Mouse (Mus musculus): Measurements from ENCODE around the gene Hip1r. TPM values are rescaled to one million over a fixed set of nuclear protein-coding genes. Genes with fewer than 3 reads are reported as not detected.
A peak's percentile ranks its signal among the peaks of the same experiment; 100 is the strongest.

Hip1r gene
- polyA plus RNA-seq, 1 experiment = 40.9 TPM

- WGBS = 66% methylated on average over 6 of the region's 6 CpGs
- H3K27ac ChIP-seq (ENCODE audit: insufficient read depth, low read depth, low read length) = no peak overlapping the region
- TF ChIP-seq CTCF (IDR thresholded peaks at IDR 0.05; ENCODE audit: extremely low read depth, insufficient read length, insufficient replicate concordance, low read depth, low read length) (no peak), POLR2A (IDR thresholded peaks at IDR 0.05; ENCODE audit: low read depth, low read length) (no peak)
These were observed 975 bp upstream of the Hip1r start for GRCm38 (mm10) chr5:123972453-123972852.

GRCm38 (mm10) chr5:123974179-123974485 is 704 bp downstream of the Hip1r start:
- WGBS = 1% methylated on average over 14 of the region's 14 CpGs
- peak overlapping the region; percentile 92 for H3K4me3 ChIP-seq (ENCODE audit: low read depth, low read length)
- peak overlapping the region; percentile 81 for H3K27ac ChIP-seq (ENCODE audit: insufficient read depth, low read depth, low read length)
- H3K36me3 ChIP-seq (ENCODE audit: control insufficient read depth, insufficient read depth, low read length) = no peaks in the 10 kb centered on the region
- H3K4me1 ChIP-seq (ENCODE audit: control insufficient read depth, insufficient read depth, insufficient read length, low read length) = peaks cover 19% of the 10 kb centered on the region; the same call in 1 of the 2 replicates
- TF ChIP-seq POLR2A (IDR thresholded peaks at IDR 0.05; ENCODE audit: low read depth, low read length) = no peak
- no peaks in the 10 kb centered on the region for H3K27me3 ChIP-seq (ENCODE audit: control insufficient read depth, insufficient read depth, low read length)

More at GRCm38 (mm10) chr5:123972453-123972852, 975 bp upstream of the Hip1r start:
- Histone ChIP-seq H3K36me3 (ENCODE audit: control insufficient read depth, insufficient read depth, low read length) (no peaks in the 10 kb centered on the region), H3K27me3 (ENCODE audit: control insufficient read depth, insufficient read depth, low read length) (no peaks in the 10 kb centered on the region), H3K4me3 (ENCODE audit: low read depth, low read length) (no peak overlapping the region), H3K4me1 (ENCODE audit: control insufficient read depth, insufficient read depth, insufficient read length, low read length) (peaks cover 20% of the 10 kb centered on the region)

- peaks cover 15% of the 10 kb centered on the region; the same call in 1 of the 2 replicates for H3K4me1 ChIP-seq (ENCODE audit: control insufficient read depth, insufficient read depth, insufficient read length, low read length)
- H3K36me3 ChIP-seq (ENCODE audit: control insufficient read depth, insufficient read depth, low read length) = peaks cover 5% of the 10 kb centered on the region; the same call in 1 of the 2 replicates
- peak overlapping the region; percentile 65 for H3K27ac ChIP-seq (ENCODE audit: insufficient read depth, low read depth, low read length)
- TF ChIP-seq POLR2A (IDR thresholded peaks at IDR 0.05; ENCODE audit: low read depth, low read length) = no peak
- TF ChIP-seq CTCF (IDR thresholded peaks at IDR 0.05; ENCODE audit: extremely low read depth, insufficient read length, insufficient replicate concordance, low read depth, low read length) = no peak
- H3K27me3 ChIP-seq (ENCODE audit: control insufficient read depth, insufficient read depth, low read length) = no peaks in the 10 kb centered on the region
- 9% methylated on average over 11 of the region's 11 CpGs for WGBS
- peak overlapping the region; percentile 56 for H3K4me3 ChIP-seq (ENCODE audit: low read depth, low read length)
These were observed 1.2 kb downstream of the Hip1r start for GRCm38 (mm10) chr5:123974616-123975111.

GRCm38 (mm10) chr5:123975668-123976180 is 2.3 kb downstream of the Hip1r start:
- Histone ChIP-seq H3K27me3 (ENCODE audit: control insufficient read depth, insufficient read depth, low read length) (no peaks in the 10 kb centered on the region), H3K36me3 (ENCODE audit: control insufficient read depth, insufficient read depth, low read length) (peaks cover 5% of the 10 kb centered on the region; the same call in 1 of the 2 replicates), H3K27ac (ENCODE audit: insufficient read depth, low read depth, low read length) (peak overlapping the region; percentile 65), H3K4me1 (ENCODE audit: control insufficient read depth, insufficient read depth, insufficient read length, low read length) (peaks cover 19% of the 10 kb centered on the region; the same call in 1 of the 2 replicates), H3K4me3 (ENCODE audit: low read depth, low read length) (peak overlapping the region; percentile 40)
- TF ChIP-seq CTCF (IDR thresholded peaks at IDR 0.05; ENCODE audit: extremely low read depth, insufficient read length, insufficient replicate concordance, low read depth, low read length) = no peak
- peak; percentile 31; the same call in 1 of the 2 replicates for TF ChIP-seq POLR2A (IDR thresholded peaks at IDR 0.05; ENCODE audit: low read depth, low read length)
- 21% methylated on average over 6 of the region's 6 CpGs for WGBS

- Histone ChIP-seq H3K27me3 (ENCODE audit: control insufficient read depth, insufficient read depth, low read length) (no peaks in the 10 kb centered on the region), H3K36me3 (ENCODE audit: control insufficient read depth, insufficient read depth, low read length) (peaks cover 5% of the 10 kb centered on the region; the same call in 1 of the 2 replicates), H3K4me1 (ENCODE audit: control insufficient read depth, insufficient read depth, insufficient read length, low read length) (peaks cover 25% of the 10 kb centered on the region; the same call in 1 of the 2 replicates), H3K27ac (ENCODE audit: insufficient read depth, low read depth, low read length) (no peak overlapping the region), H3K4me3 (ENCODE audit: low read depth, low read length) (no peak overlapping the region)
- TF ChIP-seq POLR2A (IDR thresholded peaks at IDR 0.05; ENCODE audit: low read depth, low read length) (no peak), CTCF (IDR thresholded peaks at IDR 0.05; ENCODE audit: extremely low read depth, insufficient read length, insufficient replicate concordance, low read depth, low read length) (no peak)
- WGBS = 48% methylated on average over 3 of the region's 3 CpGs
These were observed 3.8 kb downstream of the Hip1r start for GRCm38 (mm10) chr5:123977231-123977630.

GRCm38 (mm10) chr5:123978131-123978530 is 4.7 kb downstream of the Hip1r start:
- H3K36me3 ChIP-seq (ENCODE audit: control insufficient read depth, insufficient read depth, low read length) = peaks cover 5% of the 10 kb centered on the region; the same call in 1 of the 2 replicates
- TF ChIP-seq POLR2A (IDR thresholded peaks at IDR 0.05; ENCODE audit: low read depth, low read length) (no peak), CTCF (IDR thresholded peaks at IDR 0.05; ENCODE audit: extremely low read depth, insufficient read length, insufficient replicate concordance, low read depth, low read length) (no peak)
- WGBS = 70% methylated on average over 5 of the region's 5 CpGs
- no peak overlapping the region for H3K27ac ChIP-seq (ENCODE audit: insufficient read depth, low read depth, low read length)
- no peaks in the 10 kb centered on the region for H3K27me3 ChIP-seq (ENCODE audit: control insufficient read depth, insufficient read depth, low read length)
- H3K4me1 ChIP-seq (ENCODE audit: control insufficient read depth, insufficient read depth, insufficient read length, low read length) = peaks cover 24% of the 10 kb centered on the region
- no peak overlapping the region for H3K4me3 ChIP-seq (ENCODE audit: low read depth, low read length)

- no peaks in the 10 kb centered on the region for H3K27me3 ChIP-seq (ENCODE audit: control insufficient read depth, insufficient read depth, low read length)
- H3K4me3 ChIP-seq (ENCODE audit: low read depth, low read length) = no peak overlapping the region
- peaks cover 5% of the 10 kb centered on the region; the same call in 1 of the 2 replicates for H3K36me3 ChIP-seq (ENCODE audit: control insufficient read depth, insufficient read depth, low read length)
- no peak overlapping the region for H3K27ac ChIP-seq (ENCODE audit: insufficient read depth, low read depth, low read length)
- TF ChIP-seq POLR2A (IDR thresholded peaks at IDR 0.05; ENCODE audit: low read depth, low read length) (no peak), CTCF (IDR thresholded peaks at IDR 0.05; ENCODE audit: extremely low read depth, insufficient read length, insufficient replicate concordance, low read depth, low read length) (no peak)
- WGBS = 89% methylated on average over 18 of the region's 18 CpGs
- peaks cover 23% of the 10 kb centered on the region for H3K4me1 ChIP-seq (ENCODE audit: control insufficient read depth, insufficient read depth, insufficient read length, low read length)
These were observed 6.0 kb downstream of the Hip1r start for GRCm38 (mm10) chr5:123979221-123979979.
